Mouse (Mus musculus) gastrocnemius, postnatal 36 days (tissue): ENCODE results near the gene Prmt1. TPM values are rescaled to one million over a fixed set of nuclear protein-coding genes. Genes with fewer than 3 reads are reported as not detected.
A peak's percentile ranks its signal among the peaks of the same experiment; 100 is the strongest.
"Not testable (repeated sequence)": the region's sequence is repeated elsewhere in the genome, so short reads cannot be mapped to it uniquely, and the experiment has no call there.

Experiments
- DNase-seq, 2 experiments: peaks; one replicate each; pipeline ENCODE4 v3.0.0; 2022
- intact Hi-C: fragments of 180-260 bp; cut with DNase I; formaldehyde crosslinking; loops from one replicate; pipeline ENCODE4 v1.15.1; 2025
- long read RNA-seq, 2 experiments: library from polyadenylated mRNA; stranded (forward); transcript quantifications; one replicate each; pipeline ENCODE4 v2.0.0; 2021
- total RNA-seq, 2 experiments: library from RNA; stranded (reverse); gene quantifications; 2 replicates each; pipeline ENCODE4 v1.2.3; 2021

The Prmt1 gene
- total RNA-seq: 100 to 1,000 TPM; 105 to 123 TPM
- long read RNA-seq, experiment 1, transcript Prmt1-203 (10 exons, 2,147 nt): major isoform, 21 of 46 reads
- long read RNA-seq, experiment 1, partial matches to known transcripts: 3 of 46 reads
- long read RNA-seq, experiment 1, other reads (novel, unspliced or antisense): 19 of 46 reads
- long read RNA-seq, experiment 2, transcript Prmt1-203 (10 exons, 2,147 nt): major isoform, 13 of 36 reads
- long read RNA-seq, experiment 2, partial matches to known transcripts: 4 of 36 reads
- long read RNA-seq, experiment 2, other reads (novel, unspliced or antisense): 18 of 36 reads

DNA sequence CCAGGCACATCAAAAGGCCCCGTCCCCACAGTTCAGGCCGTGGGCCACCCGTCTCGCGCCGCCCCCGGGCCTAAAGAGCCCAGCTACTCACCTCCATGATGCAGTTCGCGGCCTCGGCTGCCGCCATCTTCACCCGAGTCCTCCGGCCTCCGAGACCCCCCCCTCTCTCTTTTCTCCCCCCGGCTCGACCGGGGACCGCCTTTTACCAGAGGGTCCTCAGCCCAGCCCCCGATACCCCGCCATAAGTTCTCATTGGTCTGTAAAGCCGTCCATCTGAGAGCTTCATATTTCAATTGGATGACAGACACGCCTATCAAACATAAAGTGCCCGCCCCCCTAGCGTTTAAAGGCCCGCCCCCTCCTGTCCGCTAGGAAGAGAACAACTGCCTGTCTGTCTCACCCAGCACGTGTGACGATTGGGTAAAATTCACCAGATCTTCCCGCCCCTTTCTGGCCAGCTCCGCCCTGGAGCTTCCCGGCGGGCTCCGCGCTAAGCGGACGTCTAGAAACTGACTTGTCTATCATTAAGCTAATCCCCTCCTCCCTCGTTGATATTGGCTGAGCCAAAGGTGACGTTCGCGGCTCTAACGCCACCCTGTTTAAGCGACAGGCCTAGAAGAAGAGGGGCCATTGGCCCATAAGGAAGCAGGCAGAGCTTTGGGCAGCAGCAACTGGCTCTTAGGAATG, at the start of gene Prmt1:
Gene Prmt1 (minus strand): TSS at position 377 of the 687 bp plus-strand sequence.
- intact Hi-C loops: no loop called here
- DNase-seq: peak; percentile 95 to 96

DNA sequence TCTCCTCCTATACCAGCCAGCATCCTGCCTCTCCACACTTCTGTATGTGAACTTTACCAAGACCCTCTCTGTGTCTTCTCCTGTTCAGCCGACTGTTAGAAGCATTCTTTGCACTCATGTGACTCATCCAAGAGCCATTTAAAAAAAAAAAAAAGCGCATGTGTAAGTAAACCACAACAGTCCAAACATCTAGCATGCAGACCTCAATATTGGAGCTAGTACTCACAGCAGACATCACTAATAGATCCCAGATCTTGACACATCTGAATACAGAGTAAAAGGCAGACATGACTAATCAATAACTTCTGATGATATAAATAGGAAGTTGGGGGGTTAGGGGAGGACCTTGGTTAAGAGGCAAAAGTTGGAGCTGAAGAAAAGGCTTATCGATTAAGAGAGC, 49.3 kb upstream of the Prmt1 start:
- DNase-seq: no peak
- intact Hi-C loops: no loop called here

DNA sequence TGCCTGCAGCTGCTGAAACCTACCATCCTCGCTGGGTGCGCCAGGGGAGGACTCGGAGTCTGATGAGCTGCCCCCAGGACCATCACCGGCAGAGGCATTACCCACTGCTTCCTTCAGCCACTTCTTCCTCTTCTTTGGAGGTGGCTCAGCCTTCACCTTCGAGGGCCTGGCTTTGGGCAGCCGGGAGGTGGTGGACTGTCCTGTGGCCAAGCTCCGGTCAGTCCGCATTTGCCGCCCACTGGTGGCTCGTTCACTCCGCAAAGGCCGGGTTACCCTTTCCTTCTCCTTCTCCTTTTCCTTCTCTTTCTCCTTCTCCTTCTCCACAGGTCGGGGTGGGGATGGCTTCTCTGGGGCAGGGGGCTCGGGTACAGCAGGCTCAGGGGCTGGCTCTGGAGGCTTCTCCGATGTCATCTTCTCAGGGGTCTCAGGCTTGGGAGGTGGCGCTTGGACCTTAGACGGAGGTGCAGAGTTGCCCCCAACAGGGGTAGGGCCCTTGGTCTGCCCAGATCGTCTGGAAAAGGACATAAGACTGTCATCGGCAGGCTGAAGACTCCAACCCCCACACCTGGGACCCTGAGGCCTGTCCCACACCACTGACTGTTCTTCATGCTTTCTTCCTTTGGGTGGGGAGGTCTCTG, 47.5 kb upstream of the Prmt1 start:
- intact Hi-C loops: no loop called here

DNA sequence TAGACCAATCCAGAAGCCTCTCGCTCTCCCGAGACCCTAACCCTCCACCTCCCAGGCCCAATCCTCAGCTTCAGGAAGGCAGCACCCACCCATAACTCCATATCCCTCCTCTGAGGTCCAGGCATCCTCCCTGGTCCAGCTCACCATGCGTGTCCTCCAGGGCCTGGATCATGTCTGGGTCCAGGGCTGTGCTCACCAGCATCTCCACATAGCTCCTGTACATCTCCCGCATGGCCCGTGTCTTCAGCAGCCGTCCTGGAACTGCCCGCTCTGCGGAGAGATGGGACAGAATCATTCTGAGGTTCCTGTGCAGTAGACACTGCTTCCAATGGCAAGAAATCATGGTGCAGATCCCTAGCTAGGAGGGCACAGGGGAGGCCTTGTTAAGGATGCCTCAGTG, 44.5 kb upstream of the Prmt1 start:
- intact Hi-C loops: no loop called here
- no peak for DNase-seq

More for the DNA sequence above, 47.5 kb upstream of the Prmt1 start:
- DNase-seq: no peak

DNA sequence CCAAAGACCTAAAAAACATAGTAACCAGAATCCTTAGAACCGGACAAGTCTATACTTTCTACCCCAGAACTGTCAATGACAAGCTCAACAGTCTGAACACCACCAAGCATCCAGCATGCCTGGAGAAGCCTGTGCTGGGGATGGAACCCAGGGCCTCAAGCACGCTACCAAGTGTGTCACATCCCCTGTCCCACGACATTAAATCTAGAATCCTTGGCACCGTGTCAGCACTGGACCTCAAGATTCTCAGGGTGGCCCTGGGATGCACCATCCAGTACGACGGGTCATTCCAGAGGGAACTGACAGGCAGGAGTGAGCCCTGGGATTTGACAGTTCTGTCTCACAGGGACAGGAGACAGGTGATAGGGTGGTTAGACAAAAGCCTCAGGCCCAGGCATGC, 43.6 kb upstream of the Prmt1 start:
- intact Hi-C loops: no loop called here
- no peak for DNase-seq

DNA sequence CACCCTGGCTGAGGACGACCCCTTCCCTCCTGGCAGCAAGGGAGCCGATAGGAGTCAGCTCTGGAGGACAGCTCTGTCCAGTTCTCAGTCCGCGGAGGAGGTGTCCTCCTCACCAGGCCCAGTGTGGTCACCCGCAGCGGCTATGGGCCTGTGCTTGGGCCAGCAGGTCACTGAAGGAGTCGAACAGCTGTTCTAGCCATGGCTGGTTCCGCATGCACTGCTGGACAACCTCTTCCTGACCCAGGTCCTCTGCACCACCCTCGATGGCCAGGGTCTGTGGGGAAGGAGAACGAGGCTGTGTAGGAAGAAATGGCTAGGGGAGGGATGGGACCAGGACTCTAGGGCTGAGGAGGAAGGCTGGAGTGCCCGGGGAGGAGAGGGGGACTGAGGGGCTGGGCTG, 42.0 kb upstream of the Prmt1 start:
- intact Hi-C loops: no loop called here
- DNase-seq: no peak

DNA sequence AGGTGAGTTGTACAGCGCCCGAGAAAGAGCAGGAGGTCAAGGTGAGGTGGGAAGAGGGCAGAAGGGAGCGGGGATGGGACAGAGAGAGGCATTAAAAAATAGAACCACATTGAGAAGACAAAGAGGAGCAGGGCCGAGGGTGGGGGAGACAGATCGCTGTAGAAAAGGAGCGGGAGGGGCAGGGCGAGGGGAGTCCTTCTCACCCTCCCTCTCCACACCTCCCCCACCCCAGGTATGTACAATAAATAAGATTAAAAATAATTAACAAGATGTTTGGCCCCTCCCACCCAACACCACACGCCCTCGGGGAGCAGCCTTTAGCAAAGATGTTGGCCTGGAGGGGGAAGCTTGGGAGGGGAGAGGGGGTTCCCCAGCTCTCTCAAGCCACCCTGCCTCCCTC, 41.4 kb upstream of the Prmt1 start:
- intact Hi-C loops: no loop called here
- no peak for DNase-seq

DNA sequence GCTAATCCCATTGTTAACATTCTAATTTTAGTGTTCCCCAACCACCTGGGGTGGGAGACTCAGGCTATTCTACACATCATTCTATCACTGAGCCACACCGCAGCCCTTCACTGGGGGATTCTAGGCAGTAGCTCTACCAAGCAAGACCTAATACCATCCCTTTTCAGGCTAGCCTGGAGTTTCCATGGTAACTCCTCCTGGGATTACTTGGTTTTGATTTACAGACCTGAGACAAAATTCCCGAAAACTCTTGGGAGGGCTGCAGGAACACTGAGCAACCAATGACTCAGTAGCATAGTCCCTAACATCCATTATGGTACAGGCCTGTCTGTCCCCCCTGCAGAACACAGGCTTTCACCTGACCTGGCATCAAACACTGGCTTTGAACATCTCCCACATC, 39.9 kb upstream of the Prmt1 start:
- intact Hi-C loops: no loop called here
- no peak for DNase-seq

DNA sequence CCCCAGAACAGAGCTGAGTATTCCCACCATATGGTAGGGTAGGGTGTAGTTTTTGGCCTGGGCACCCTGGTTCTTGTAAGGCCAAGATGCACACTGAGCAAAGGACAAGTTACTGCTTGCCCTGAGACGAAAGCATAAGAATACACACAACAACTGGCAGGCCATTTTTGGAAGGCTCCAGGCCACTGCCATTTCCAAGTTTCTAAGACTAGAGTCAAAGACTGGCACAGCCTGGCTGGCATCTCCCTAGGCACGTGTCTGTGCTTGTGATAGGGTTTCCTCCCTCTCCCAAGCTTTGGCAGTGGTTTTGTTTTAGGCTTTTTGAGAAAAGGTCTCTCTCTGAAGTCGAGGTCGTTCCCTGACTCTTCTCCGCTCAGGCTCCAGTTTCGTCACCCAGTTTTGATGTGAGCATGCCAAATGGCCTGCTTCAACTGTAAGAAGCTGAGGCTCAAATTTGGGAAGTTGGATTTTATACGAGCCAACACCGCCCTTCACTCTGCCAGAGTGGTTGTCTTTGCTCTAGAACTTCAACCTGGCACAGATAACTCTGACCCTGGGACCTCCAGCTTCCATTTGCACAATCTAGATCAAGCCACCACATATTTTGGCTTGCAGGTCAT, 39.3 kb upstream of the Prmt1 start:
- DNase-seq: no peak
- intact Hi-C loops: no loop called here

DNA sequence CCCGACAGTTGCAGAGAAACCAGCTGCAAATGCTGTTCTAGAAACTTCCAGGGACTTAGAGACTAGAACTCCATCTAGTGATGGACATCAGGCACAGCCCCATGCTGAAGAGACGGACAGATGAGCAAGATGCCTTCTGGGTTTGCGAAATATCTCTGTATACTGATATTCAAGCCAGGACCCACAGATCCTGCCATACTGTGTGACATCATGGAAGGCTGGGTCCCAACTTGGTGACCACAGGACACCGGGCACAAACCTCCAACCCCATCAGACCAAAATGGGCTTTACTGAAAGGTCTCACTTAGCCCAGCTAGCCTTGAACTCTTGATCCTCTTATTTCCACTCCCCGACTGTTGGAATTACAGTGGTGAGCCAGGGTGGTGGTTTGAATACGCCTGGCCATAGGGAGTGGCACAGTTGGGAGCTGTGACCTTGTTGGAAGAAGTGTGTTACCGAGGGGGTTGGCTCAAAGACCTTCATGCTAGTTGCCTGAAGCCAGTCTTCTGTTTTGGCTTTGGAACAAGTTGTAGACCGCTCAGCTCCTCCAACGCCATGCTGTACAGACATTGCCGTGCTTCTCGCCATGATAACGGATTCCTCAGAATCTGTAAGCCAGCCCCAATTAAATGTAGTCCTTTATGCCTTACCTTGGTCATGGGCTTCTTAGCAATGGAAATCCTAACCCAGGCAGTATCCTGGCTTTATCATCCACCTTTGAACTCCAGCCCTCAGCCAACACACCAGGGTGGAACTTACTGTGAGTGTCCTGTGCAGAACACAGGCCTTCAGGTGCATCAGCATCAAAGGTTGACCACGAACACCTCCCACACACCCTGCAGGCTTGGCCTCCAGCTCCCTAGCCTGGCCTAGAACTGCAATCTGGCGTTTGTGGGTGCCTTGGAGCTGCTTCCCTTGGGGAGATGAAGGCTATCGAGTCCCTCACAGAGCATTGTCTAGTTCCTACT, 38.2 kb upstream of the Prmt1 start:
- DNase-seq: no peak
- intact Hi-C loops: no loop called here

DNA sequence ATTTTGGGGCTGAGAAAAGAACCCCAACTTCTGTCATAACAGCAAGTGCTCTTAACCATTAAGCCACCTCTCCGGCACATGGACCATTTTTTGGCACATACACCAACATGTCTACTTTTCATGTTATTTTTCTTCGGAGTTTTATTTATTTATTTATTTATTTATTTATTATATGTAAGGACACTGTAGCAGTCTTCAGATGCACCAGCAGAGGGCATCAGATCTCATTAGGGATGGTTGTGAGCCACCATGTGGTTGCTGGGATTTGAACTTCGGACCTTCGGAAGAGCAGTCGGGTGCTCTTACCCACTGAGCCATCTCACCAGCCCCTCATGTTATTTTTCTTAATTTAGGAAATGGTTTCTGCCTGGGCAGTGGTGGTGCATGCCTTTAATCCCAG, 37.3 kb upstream of the Prmt1 start:
- intact Hi-C loops, DNase-seq: not testable (repeated sequence)

DNA sequence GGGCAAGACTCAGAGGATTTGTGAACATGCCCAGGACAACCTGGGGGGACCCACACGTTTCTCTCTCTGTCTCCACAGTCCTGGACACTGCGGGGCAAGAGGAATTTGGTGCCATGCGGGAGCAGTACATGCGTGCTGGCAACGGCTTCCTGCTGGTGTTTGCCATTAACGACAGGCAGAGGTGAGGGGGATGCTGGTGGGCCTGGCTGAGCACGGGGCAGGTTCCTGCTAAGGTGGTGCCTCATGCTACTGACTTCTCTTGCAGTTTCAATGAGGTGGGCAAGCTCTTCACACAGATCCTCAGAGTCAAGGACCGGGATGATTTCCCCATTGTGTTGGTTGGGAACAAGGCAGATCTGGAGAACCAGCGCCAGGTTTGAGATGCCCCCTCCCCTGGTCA, 33.9 kb upstream of the Prmt1 start:
- intact Hi-C loops: no loop called here
- DNase-seq: no peak

DNA sequence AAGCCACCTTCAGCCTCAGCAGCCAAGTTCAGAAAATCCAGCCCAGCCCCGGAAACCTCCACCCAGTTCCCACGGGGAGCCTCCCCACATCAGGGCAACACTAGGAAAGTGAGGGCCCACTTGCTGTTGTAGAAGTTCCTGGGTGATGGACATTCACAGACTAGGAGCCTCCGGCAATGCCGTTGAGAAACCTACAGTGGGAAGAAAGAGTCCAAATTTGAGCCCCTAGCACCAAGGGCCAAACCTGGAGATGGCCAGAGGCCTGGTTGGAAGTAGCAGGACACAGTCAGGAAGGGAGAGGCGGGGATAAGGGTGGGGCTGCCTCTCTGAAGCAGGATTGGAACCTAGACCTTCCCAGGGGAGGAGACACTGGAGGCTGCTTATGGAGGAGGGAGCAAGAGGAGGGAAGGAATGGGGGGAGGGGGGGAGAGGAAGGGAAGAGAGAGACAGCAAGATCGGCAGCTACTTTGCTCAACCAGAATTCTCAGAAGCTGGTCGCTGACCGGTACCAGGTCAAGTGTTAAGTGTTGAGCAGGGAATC, 32.7 kb upstream of the Prmt1 start:
- intact Hi-C loops: loop anchor here (2.0 kb wide), 1 partner anchor 34 kb away; the partner anchor contains the start of gene Prr12
- peak; percentile 72 to 74 for DNase-seq

DNA sequence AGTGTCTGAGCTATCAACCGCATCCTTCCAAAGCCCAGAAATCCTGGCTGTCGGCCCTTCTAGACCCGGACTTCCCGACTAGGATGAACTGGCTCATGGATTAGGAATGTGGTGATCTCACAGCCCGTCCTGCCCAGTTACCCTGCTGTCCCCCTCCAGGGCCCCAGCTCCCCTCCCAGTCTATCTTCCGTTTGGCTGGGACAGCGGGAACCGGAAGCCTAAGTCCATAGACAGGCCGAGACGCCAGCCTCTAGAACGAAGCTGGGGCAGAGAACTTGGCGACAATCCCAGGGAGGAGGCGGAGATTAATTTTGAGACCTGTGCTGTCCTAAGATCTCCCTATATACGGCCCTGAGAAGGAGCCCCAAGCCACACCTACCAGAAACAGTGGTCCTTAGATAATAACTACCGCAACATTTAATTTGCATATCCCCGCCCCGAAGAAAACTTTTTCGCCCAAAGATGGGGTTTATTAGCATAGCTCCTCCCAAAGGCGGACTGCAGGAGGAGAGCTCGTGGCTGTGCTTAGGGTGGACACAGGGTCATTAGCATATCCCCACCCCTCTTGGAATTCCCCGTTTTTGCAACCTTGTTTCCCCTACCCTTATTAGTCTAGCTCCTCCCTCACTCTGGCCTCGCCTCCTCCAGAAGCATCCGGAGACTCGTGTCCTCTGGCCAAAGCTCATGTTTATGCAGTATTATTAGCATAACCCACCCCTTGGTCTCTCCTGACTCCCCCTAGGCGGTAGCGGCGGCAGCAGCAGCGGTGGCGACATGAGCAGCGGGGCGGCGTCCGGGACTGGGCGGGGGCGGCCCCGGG, 31.1 kb upstream of the Prmt1 start, which contains the start of gene Rras:
Gene Rras (plus strand): TSS at position 720 of the 820 bp plus-strand sequence.
- intact Hi-C loops: loop anchor here (2.0 kb wide), 1 partner anchor 35 kb away; the partner anchor contains the start of gene Prr12
- peak; percentile 82 to 91 for DNase-seq

DNA sequence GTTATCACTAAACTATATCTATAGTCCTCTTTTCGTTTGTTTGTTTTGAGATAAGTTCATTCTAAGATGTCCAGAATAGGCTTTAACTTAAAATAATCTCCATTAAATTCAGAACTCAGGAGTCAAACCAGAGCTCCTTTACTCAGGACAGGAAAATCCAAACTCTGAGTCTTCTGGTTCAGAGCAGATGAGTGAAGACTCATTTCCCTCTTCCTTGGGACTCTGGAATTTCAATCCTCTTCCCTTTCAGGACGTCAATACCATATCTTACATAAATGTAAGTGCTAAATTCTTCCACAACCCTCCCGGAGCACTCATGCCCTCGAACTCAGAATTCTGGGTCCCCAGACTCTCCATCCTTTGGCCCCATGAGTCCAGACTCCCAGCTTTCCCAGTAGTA, 30.4 kb upstream of the Prmt1 start:
- DNase-seq: no peak
- intact Hi-C loops: no loop called here

DNA sequence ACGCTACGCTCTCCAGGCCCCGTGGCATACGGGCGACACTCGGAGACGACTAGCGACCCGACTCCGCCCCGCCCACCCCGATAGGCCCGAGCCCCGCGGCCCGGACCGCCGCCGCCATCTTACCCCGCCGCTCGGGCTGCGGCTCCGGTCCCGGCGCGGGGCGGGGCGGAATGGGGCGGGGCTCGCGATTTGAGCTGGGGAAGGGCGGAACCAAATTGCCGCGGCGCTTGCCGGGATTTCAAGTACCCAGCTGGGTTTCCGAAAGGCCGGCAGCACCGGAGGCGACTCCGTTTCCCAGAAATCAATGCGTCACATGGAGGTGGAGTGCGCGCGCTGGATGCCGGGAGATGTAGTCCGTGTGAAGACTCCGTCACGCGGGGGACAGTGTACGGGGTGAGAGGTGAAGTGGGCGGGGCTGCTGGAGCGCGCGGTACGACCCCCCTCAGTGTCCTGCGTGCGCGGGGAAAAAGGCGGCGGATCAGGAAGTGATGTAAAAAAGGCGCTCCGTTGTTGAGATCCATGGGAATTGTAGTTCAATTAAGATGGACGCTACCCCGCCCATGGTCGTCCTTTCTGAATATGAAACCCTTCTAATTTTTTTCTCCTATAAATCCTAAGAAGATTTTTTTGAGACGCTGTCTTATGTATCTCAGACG, 29.7 kb upstream of the Prmt1 start, which contains the start of gene Scaf1:
Gene Scaf1 (minus strand): TSS at position 407 of the 656 bp plus-strand sequence.
- intact Hi-C loops: no loop called here
- peak; percentile 98 to 99 for DNase-seq

DNA sequence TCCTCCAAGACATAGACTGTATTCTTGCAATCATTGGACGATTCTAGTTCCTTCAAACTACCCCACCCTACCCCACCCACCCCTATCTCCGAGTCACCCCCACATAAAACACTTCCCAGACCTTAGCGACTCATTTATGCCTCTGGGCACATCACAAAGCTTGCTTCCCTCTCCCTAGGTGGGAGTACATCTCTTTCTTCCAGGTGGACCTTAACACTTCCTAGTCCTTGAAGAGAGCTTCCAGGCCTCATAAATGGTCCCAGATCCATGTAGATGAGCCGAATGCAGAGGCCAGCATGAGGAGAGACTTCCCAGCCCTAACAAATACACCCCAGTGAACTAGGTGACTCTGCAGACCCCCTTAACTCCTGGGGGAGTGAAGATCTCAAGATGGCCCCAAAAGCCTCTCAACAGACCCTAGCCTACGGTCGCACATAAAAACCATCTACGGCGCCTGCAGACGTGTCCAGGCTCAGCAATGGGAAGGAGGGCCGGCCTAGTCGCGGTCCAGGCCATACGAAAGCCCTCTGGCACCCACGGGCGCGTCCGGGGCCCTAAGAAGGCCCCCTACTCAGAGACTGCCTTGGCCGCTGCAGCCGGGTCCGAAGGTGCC, 29.1 kb upstream of the Prmt1 start:
- intact Hi-C loops: no loop called here
- DNase-seq: no peak

DNA sequence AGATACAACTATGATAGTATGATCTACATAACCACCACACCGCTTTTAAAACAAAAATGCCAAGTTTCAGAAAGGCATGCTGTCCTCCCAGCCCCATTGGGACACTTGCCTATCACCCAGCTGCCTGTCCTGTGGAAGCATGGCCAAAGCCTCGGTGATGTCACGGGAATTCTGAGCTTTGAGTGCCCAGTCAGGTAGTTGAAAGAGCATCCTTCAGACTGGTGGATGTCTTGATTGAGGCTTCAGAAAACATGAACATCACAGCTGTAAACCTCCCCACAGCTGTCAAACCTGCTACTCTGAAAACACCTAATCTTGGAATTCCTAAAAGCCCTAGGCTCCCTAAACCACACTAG, 27.7 kb upstream of the Prmt1 start:
- no peak for DNase-seq
- intact Hi-C loops: loop anchor here (1.0 kb wide), 1 partner anchor 14 kb away; no protein-coding TSS in a partner anchor
